Mouse (Mus musculus): ENCODE data around the gene Gemin7.

GRCm38 (mm10) chr7:19607291-19607690, 29.9 kb upstream of the Gemin7 start:
- peak; percentile 29; the same call in 1 of the 2 replicates for TF ChIP-seq CTCF (IDR thresholded peaks at IDR 0.05; ENCODE audit: low read depth)
- no peak for TF ChIP-seq EP300 (IDR thresholded peaks at IDR 0.05; ENCODE audit: low read depth)
